Mouse (Mus musculus): ENCODE results near the gene Cpne7. TPM values are rescaled to one million over a fixed set of nuclear protein-coding genes. Genes with fewer than 3 reads are reported as not detected.

Cpne7 gene
- polyA plus RNA-seq, 1 experiment from 2014 or later: 0.98 TPM

- 54% methylated on average over 7 of the region's 7 CpGs for WGBS
- H3K4me2 ChIP-seq (replicated peaks): no peak overlapping the region
- H3K9ac ChIP-seq: no peak overlapping the region
- H3K27me3 ChIP-seq (replicated peaks): no peaks in the 10 kb centered on the region
- H3K36me3 ChIP-seq: no peaks in the 10 kb centered on the region
- no peak for ATAC-seq
- H3K27ac ChIP-seq: peak overlapping the region; percentile 61
- no peaks in the 10 kb centered on the region for H3K4me1 ChIP-seq (replicated peaks)
- H3K9me3 ChIP-seq: no peaks in the 10 kb centered on the region
- H3K4me3 ChIP-seq (replicated peaks): no peak overlapping the region
These were observed 29.2 kb downstream of the Cpne7 start for GRCm38 (mm10) chr8:123146390-123146789.

- Histone ChIP-seq H3K4me3 (replicated peaks) (no peak overlapping the region), H3K27ac (peak overlapping the region; percentile 63), H3K27me3 (replicated peaks) (no peaks in the 10 kb centered on the region), H3K4me2 (replicated peaks) (no peak overlapping the region), H3K9me3 (no peaks in the 10 kb centered on the region), H3K9ac (no peak overlapping the region), H3K36me3 (no peaks in the 10 kb centered on the region), H3K4me1 (replicated peaks) (peaks cover 5% of the 10 kb centered on the region; the same call in 1 of the 2 replicates)
- WGBS: 31% methylated on average over 9 of the region's 9 CpGs
- ATAC-seq: peak; percentile 76
These were observed 33.6 kb downstream of the Cpne7 start for GRCm38 (mm10) chr8:123150737-123151171.

- no peak overlapping the region for H3K27ac ChIP-seq
- peaks cover 23% of the 10 kb centered on the region for H3K4me1 ChIP-seq (replicated peaks)
- H3K36me3 ChIP-seq: no peaks in the 10 kb centered on the region
- H3K4me2 ChIP-seq (replicated peaks): no peak overlapping the region
- H3K9me3 ChIP-seq: no peaks in the 10 kb centered on the region
- no peak overlapping the region for H3K9ac ChIP-seq
- no peaks in the 10 kb centered on the region for H3K27me3 ChIP-seq (replicated peaks)
- 73% methylated on average over 5 of the region's 5 CpGs for WGBS
- no peak for ATAC-seq
- H3K4me3 ChIP-seq (replicated peaks): no peak overlapping the region
These were observed 38.0 kb downstream of the Cpne7 start for GRCm38 (mm10) chr8:123155177-123155576.

GRCm38 (mm10) chr8:123156070-123156773 is 39.0 kb downstream of the Cpne7 start:
- 64% methylated on average over 9 of the region's 9 CpGs for WGBS
- Histone ChIP-seq H3K9me3 (no peaks in the 10 kb centered on the region), H3K4me1 (replicated peaks) (peaks cover 23% of the 10 kb centered on the region), H3K36me3 (no peaks in the 10 kb centered on the region), H3K4me3 (replicated peaks) (no peak overlapping the region), H3K27me3 (replicated peaks) (no peaks in the 10 kb centered on the region), H3K4me2 (replicated peaks) (no peak overlapping the region), H3K9ac (no peak overlapping the region), H3K27ac (no peak overlapping the region)
- peak; percentile 71 for ATAC-seq

GRCm38 (mm10) chr8:123157888-123158465 is 40.8 kb downstream of the Cpne7 start, which contains the start of gene Sult5a1:
Gene Sult5a1, minus strand, starts transcription at chr8:123158315.
- Histone ChIP-seq H3K9me3 (no peaks in the 10 kb centered on the region), H3K27me3 (replicated peaks) (no peaks in the 10 kb centered on the region), H3K36me3 (no peaks in the 10 kb centered on the region), H3K27ac (no peak within 1 kb of the TSS), H3K4me1 (replicated peaks) (peaks cover 23% of the 10 kb centered on the region), H3K9ac (no peak within 1 kb of the TSS), H3K4me3 (replicated peaks) (peak within 1 kb of the TSS; percentile 26), H3K4me2 (replicated peaks) (peak within 1 kb of the TSS; percentile 51)
- 23% methylated on average over 13 of the region's 13 CpGs for WGBS
- ATAC-seq: peak; percentile 57

- ATAC-seq: no peak
- H3K36me3 ChIP-seq: no peaks in the 10 kb centered on the region
- 51% methylated on average over 3 of the region's 3 CpGs for WGBS
These were observed 64.2 kb downstream of the Cpne7 start for GRCm38 (mm10) chr8:123181391-123181790.

More at GRCm38 (mm10) chr8:123181391-123181790, 64.2 kb downstream of the Cpne7 start:
- Histone ChIP-seq H3K27me3 (replicated peaks) (no peaks in the 10 kb centered on the region), H3K9ac (no peak overlapping the region), H3K27ac (no peak overlapping the region), H3K4me3 (replicated peaks) (no peak overlapping the region), H3K4me2 (replicated peaks) (no peak overlapping the region), H3K4me1 (replicated peaks) (peaks cover 11% of the 10 kb centered on the region; the same call in 1 of the 2 replicates), H3K9me3 (no peaks in the 10 kb centered on the region)

Other genes with a start within 250 kb of the Cpne7 start
- gene Ankrd11, start 75.1 kb upstream of the Cpne7 start, polyA plus RNA-seq (2015; fragmentation: Nextera tagmentation; extraction: Ambion mirVana): 50.9 and 53.9 TPM in 2 replicates
- 51.7 and 52.5 TPM in 2 replicates for gene Spg7, start 54.4 kb upstream of the Cpne7 start, polyA plus RNA-seq (2015; fragmentation: Nextera tagmentation; extraction: Ambion mirVana)
- gene Rpl13, start 15.0 kb upstream of the Cpne7 start, polyA plus RNA-seq (2015; fragmentation: Nextera tagmentation; extraction: Ambion mirVana): 1,399 and 1,578 TPM in 2 replicates
- 12.1 and 12.3 TPM in 2 replicates for gene Sult5a1, start 40.9 kb downstream of the Cpne7 start, polyA plus RNA-seq (2015; fragmentation: Nextera tagmentation; extraction: Ambion mirVana)
- 3.9 and 5.4 TPM in 2 replicates for gene Dpep1, start 68.9 kb downstream of the Cpne7 start, polyA plus RNA-seq (2015; fragmentation: Nextera tagmentation; extraction: Ambion mirVana)
- 142 and 148 TPM in 2 replicates for gene Chmp1a, start 95.4 kb downstream of the Cpne7 start, polyA plus RNA-seq (2015; fragmentation: Nextera tagmentation; extraction: Ambion mirVana)
- gene Spata33, start 95.5 kb downstream of the Cpne7 start, polyA plus RNA-seq (2015; fragmentation: Nextera tagmentation; extraction: Ambion mirVana): 1.8 and 2.3 TPM in 2 replicates
- gene Cdk10, start 107.5 kb downstream of the Cpne7 start, polyA plus RNA-seq (2015; fragmentation: Nextera tagmentation; extraction: Ambion mirVana): 24.2 and 25.4 TPM in 2 replicates
- gene Spata2l, start 118.9 kb downstream of the Cpne7 start, polyA plus RNA-seq (2015; fragmentation: Nextera tagmentation; extraction: Ambion mirVana): 5.4 and 5.5 TPM in 2 replicates
- 18.2 and 18.4 TPM in 2 replicates for gene Zfp276, start 136.8 kb downstream of the Cpne7 start, polyA plus RNA-seq (2015; fragmentation: Nextera tagmentation; extraction: Ambion mirVana)
- gene Vps9d1, start 137.0 kb downstream of the Cpne7 start, polyA plus RNA-seq (2015; fragmentation: Nextera tagmentation; extraction: Ambion mirVana): 15.3 and 18.4 TPM in 2 replicates
- gene Fanca, start 201.2 kb downstream of the Cpne7 start, polyA plus RNA-seq (2015; fragmentation: Nextera tagmentation; extraction: Ambion mirVana): 19.5 and 21.8 TPM in 2 replicates
- gene Spire2, start 215.3 kb downstream of the Cpne7 start, polyA plus RNA-seq (2015; fragmentation: Nextera tagmentation; extraction: Ambion mirVana): 3.9 and 4.4 TPM in 2 replicates

Data from intestine, embryonic 15.5 days (tissue).